Mouse (Mus musculus) midbrain, embryonic 11.5 days (tissue): ENCODE measurements at regions not wholly inside any gene's neighbourhood (a gene's known extent, or its start where the extent isn't known, plus 50 kb on each side); places are given as distances from the start of the nearest gene placed in this dataset.
A peak's percentile ranks its signal among the peaks of the same experiment; 100 is the strongest.

Experiments used
- ATAC-seq: fragments of 200-750 bp; cut with Nextera tagmentation; 2 replicates; pipeline ENCODE4 v1.8.0; 2017; ENCODE audit warnings: moderate TSS enrichment, moderate library complexity; ENCODE audit not compliant: low FRiP score
- DNase-seq: peaks from one replicate; pipeline ENCODE4 v3.0.0; 2015; ENCODE audit warnings: low spot score; ENCODE audit errors: missing footprints
- H3K27ac ChIP-seq: fragments of 300-500 bp; sonication (generic); 2 replicates; pipeline ENCODE4 v1.5.1; 2014; ENCODE audit warnings: low read depth, low read length
- H3K27me3 ChIP-seq: fragments of 300-500 bp; sonication (generic); 2 replicates; pipeline ENCODE4 v1.6.1; 2014; ENCODE audit warnings: mild to moderate bottlenecking, low read length, moderate library complexity, mixed read lengths; ENCODE audit not compliant: control insufficient read depth, insufficient read depth
- H3K36me3 ChIP-seq: fragments of 300-500 bp; sonication (generic); 2 replicates; pipeline ENCODE4 v1.6.1; 2014; ENCODE audit warnings: mild to moderate bottlenecking, low read length, moderate library complexity, mixed read lengths; ENCODE audit not compliant: control insufficient read depth, insufficient read depth
- H3K4me1 ChIP-seq: fragments of 300-500 bp; sonication (generic); 2 replicates; pipeline ENCODE4 v1.6.1; 2014; ENCODE audit warnings: low read length; ENCODE audit not compliant: control insufficient read depth, insufficient read depth
- H3K4me2 ChIP-seq: fragments of 300-500 bp; sonication (generic); 2 replicates; pipeline ENCODE4 v1.6.1; 2014; ENCODE audit warnings: mild to moderate bottlenecking, moderate library complexity
- H3K4me3 ChIP-seq: fragments of 300-500 bp; sonication (generic); 2 replicates; pipeline ENCODE4 v1.5.1; 2014; ENCODE audit warnings: low read depth, low read length
- H3K9ac ChIP-seq: fragments of 300-500 bp; sonication (generic); 2 replicates; pipeline ENCODE4 v1.6.1; 2014; ENCODE audit warnings: low read length
- H3K9me3 ChIP-seq: fragments of 300-500 bp; sonication (generic); 2 replicates; pipeline ENCODE4 v1.6.1; 2016; ENCODE audit warnings: low read length; ENCODE audit not compliant: control insufficient read depth
- WGBS: fragments of 180-500 bp; shearing (Covaris S2); extraction: QIAGEN DNeasy Blood & Tissue Kit; methylation state at CpG from one replicate; pipeline ENCODE4 v1.1.7; 2014; 5-methylcytosine and 5-hydroxymethylcytosine counted together

- DNase-seq, result no peak
- Histone ChIP-seq H3K27me3 (no peaks in the 10 kb centered on the region), H3K9me3 (no peaks in the 10 kb centered on the region), H3K4me1 (0 out of 2 replicates have a peak, but pooled peaks cover 3% of the 10 kb centered on the region), H3K4me2 (no peak overlapping the region), H3K27ac (no peak overlapping the region), H3K36me3 (no peaks in the 10 kb centered on the region), H3K4me3 (no peak overlapping the region), H3K9ac (no peak overlapping the region)
- ATAC-seq, result no peak
- WGBS, result 86% methylated on average over 7 of the region's 7 CpGs
Measured at GRCm38 (mm10) chr9:113309707-113310574, 398.1 kb downstream of the Pdcd6ip start.

DNA sequence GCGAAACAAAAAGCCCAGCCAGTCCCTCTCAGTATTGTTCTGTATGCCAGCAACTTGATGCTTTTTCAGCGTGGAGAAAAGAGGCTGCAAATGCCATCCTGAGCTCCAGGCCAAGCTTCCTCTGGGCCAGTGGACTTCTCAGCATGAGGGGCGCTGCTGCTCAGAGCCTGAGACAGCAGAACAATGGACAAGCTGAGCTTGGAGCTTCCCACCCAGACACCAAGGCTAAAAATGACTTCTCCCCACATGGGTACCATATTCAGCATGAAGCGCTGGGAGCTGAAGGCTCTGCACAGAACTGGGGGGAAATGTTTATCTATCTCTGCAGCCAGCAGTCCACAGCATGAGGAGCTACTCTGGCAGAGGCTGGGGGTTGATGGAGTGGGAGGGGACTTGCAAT, 402.3 kb downstream of the Pdcd6ip start:
- H3K9me3 ChIP-seq, result no peaks in the 10 kb centered on the region
- no peak overlapping the region for H3K4me2 ChIP-seq
- H3K9ac ChIP-seq, result no peak overlapping the region
- no peak for ATAC-seq
- no peaks in the 10 kb centered on the region for H3K27me3 ChIP-seq
- no peak overlapping the region for H3K4me3 ChIP-seq
- 0 out of 2 replicates have a peak, but pooled peaks cover 3% of the 10 kb centered on the region for H3K4me1 ChIP-seq
- 37% methylated on average over 4 of the region's 4 CpGs for WGBS
- no peak for DNase-seq
- H3K27ac ChIP-seq, result no peak overlapping the region
- H3K36me3 ChIP-seq, result no peaks in the 10 kb centered on the region

GRCm38 (mm10) chr9:113302429-113302828, 405.6 kb downstream of the Pdcd6ip start:
- no peak for ATAC-seq
- DNase-seq, result no peak
- Histone ChIP-seq H3K27me3 (no peaks in the 10 kb centered on the region), H3K36me3 (no peaks in the 10 kb centered on the region), H3K4me2 (no peak overlapping the region), H3K9me3 (no peaks in the 10 kb centered on the region), H3K9ac (no peak overlapping the region), H3K4me1 (peaks cover 9% of the 10 kb centered on the region), H3K27ac (no peak overlapping the region), H3K4me3 (no peak overlapping the region)
- 44% methylated on average over 1 of the region's 1 CpGs for WGBS

GRCm38 (mm10) chr9:113300846-113301245, 407.2 kb downstream of the Pdcd6ip start:
- no peak overlapping the region for H3K27ac ChIP-seq
- H3K27me3 ChIP-seq, result no peaks in the 10 kb centered on the region
- no peak overlapping the region for H3K9ac ChIP-seq
- H3K4me1 ChIP-seq, result peaks cover 8% of the 10 kb centered on the region
- H3K4me2 ChIP-seq, result no peak overlapping the region
- 21% methylated on average over 2 of the region's 2 CpGs for WGBS
- H3K36me3 ChIP-seq, result no peaks in the 10 kb centered on the region
- peak; percentile 92 for DNase-seq
- H3K4me3 ChIP-seq, result no peak overlapping the region
- H3K9me3 ChIP-seq, result no peaks in the 10 kb centered on the region
- peak; percentile 62; the same call in 1 of the 2 replicates for ATAC-seq

DNA sequence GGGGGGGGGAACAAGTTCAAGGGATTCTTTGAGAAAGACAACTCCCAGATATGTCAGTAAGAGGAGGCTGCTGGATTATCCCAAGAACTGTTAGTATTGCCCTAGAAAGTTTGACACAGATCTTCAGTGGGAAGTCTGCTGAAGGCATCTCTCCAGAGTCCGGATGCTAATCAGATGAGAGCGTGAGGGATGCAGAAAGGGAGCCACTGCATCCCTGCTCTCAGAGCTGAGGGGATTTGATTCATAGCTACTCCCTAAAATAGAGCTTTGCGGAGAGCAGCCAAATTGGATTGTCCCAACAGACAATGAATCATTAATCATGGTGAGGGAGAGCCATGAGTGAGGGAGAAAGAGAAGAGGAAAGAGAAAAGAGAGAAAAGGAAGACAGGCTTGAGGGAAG, 408.2 kb downstream of the Pdcd6ip start:
- Histone ChIP-seq H3K36me3 (no peaks in the 10 kb centered on the region), H3K27ac (no peak overlapping the region), H3K27me3 (no peaks in the 10 kb centered on the region), H3K9me3 (no peaks in the 10 kb centered on the region), H3K9ac (no peak overlapping the region), H3K4me1 (peaks cover 6% of the 10 kb centered on the region), H3K4me3 (no peak overlapping the region), H3K4me2 (no peak overlapping the region)
- no peak for ATAC-seq
- WGBS, result 22% methylated on average over 3 of the region's 3 CpGs
- no peak for DNase-seq

- H3K27me3 ChIP-seq, result no peaks in the 10 kb centered on the region
- no peak overlapping the region for H3K9ac ChIP-seq
- 84% methylated on average over 5 of the region's 5 CpGs for WGBS
- H3K36me3 ChIP-seq, result no peaks in the 10 kb centered on the region
- peaks cover 6% of the 10 kb centered on the region for H3K4me1 ChIP-seq
- no peak overlapping the region for H3K4me3 ChIP-seq
- no peak overlapping the region for H3K27ac ChIP-seq
- DNase-seq (no peak), ATAC-seq (no peak)
- H3K9me3 ChIP-seq, result no peaks in the 10 kb centered on the region
- no peak overlapping the region for H3K4me2 ChIP-seq
Measured at GRCm38 (mm10) chr9:113295850-113296467, 412.1 kb downstream of the Pdcd6ip start.

DNA sequence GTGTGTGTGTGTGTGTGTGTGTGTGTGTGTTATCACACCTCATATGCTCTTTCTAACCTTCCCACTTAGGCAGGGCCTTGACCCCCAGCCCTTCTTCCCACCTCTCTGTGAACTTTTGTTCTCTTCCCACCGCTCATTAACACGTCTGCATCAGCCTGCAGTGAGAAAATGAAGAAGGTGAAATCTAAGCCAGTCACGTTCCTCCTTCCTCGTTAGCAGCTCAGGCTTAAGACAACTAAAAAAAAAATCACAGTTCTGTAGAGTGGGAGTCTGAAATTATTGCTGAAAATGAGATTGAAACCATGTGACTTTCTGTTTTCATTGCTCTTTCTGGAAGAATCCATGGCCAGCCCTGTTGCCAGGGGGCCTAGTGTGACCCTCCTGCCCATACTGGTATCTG, 420.7 kb downstream of the Pdcd6ip start:
- WGBS, result 68% methylated on average over 4 of the region's 4 CpGs
- no peaks in the 10 kb centered on the region for H3K36me3 ChIP-seq
- H3K27me3 ChIP-seq, result no peaks in the 10 kb centered on the region
- H3K27ac ChIP-seq, result no peak overlapping the region
- no peak overlapping the region for H3K4me2 ChIP-seq
- H3K4me1 ChIP-seq, result no peaks in the 10 kb centered on the region
- no peak overlapping the region for H3K9ac ChIP-seq
- no peaks in the 10 kb centered on the region for H3K9me3 ChIP-seq
- DNase-seq (no peak), ATAC-seq (no peak)
- H3K4me3 ChIP-seq, result no peak overlapping the region

GRCm38 (mm10) chr9:113283244-113283643, 424.8 kb downstream of the Pdcd6ip start:
- Histone ChIP-seq H3K27me3 (no peaks in the 10 kb centered on the region), H3K4me3 (no peak overlapping the region), H3K27ac (no peak overlapping the region), H3K36me3 (no peaks in the 10 kb centered on the region), H3K4me1 (no peaks in the 10 kb centered on the region), H3K9me3 (no peaks in the 10 kb centered on the region), H3K4me2 (no peak overlapping the region), H3K9ac (no peak overlapping the region)
- WGBS, result 69% methylated on average over 1 of the region's 1 CpGs
- ATAC-seq (no peak), DNase-seq (no peak)

- no peak overlapping the region for H3K27ac ChIP-seq
- no peaks in the 10 kb centered on the region for H3K27me3 ChIP-seq
- WGBS, result 75% methylated on average over 4 of the region's 4 CpGs
- no peaks in the 10 kb centered on the region for H3K4me1 ChIP-seq
- ATAC-seq (no peak), DNase-seq (no peak)
- no peak overlapping the region for H3K4me3 ChIP-seq
- H3K9ac ChIP-seq, result no peak overlapping the region
- H3K4me2 ChIP-seq, result no peak overlapping the region
- no peaks in the 10 kb centered on the region for H3K9me3 ChIP-seq
- H3K36me3 ChIP-seq, result no peaks in the 10 kb centered on the region
Measured at GRCm38 (mm10) chr9:113270595-113270994, 437.5 kb downstream of the Pdcd6ip start.
